Mouse (Mus musculus) forebrain, embryonic 16.5 days (tissue): Measurements from ENCODE around the gene Gm17660. TPM values are rescaled to one million over a fixed set of nuclear protein-coding genes. Genes with fewer than 3 reads are reported as not detected.

ENCODE experiments used
- ATAC-seq: fragments of 200-750 bp; cut with Nextera tagmentation; 2 replicates; pipeline ENCODE4 v1.8.0; 2017; ENCODE audit warnings: mild to moderate bottlenecking, moderate library complexity
- H3K27ac ChIP-seq: fragments of 300-500 bp; sonication (generic); 2 replicates; pipeline ENCODE4 v1.5.1; 2014; ENCODE audit warnings: low read length, control low read depth
- H3K27me3 ChIP-seq: fragments of 300-500 bp; sonication (generic); replicated peaks from 2 replicates; pipeline ENCODE4 v1.6.1; 2014; ENCODE audit warnings: low read length; ENCODE audit not compliant: control insufficient read depth, insufficient read depth
- H3K36me3 ChIP-seq: fragments of 300-500 bp; sonication (generic); 2 replicates; pipeline ENCODE4 v1.6.1; 2014; ENCODE audit not compliant: control insufficient read depth, insufficient read depth
- H3K4me1 ChIP-seq: fragments of 300-500 bp; sonication (generic); replicated peaks from 2 replicates; pipeline ENCODE4 v1.6.1; 2014; ENCODE audit warnings: low read length; ENCODE audit not compliant: control insufficient read depth, insufficient read depth
- H3K4me2 ChIP-seq: fragments of 300-500 bp; sonication (generic); 2 replicates; pipeline ENCODE4 v1.6.1; 2014; ENCODE audit warnings: mild to moderate bottlenecking, low read length, control low read depth
- H3K4me3 ChIP-seq: fragments of 300-500 bp; sonication (generic); replicated peaks from 2 replicates; pipeline ENCODE4 v1.5.1; 2014; ENCODE audit warnings: mild to moderate bottlenecking, low read length, control low read depth
- H3K9ac ChIP-seq: fragments of 300-500 bp; sonication (generic); replicated peaks from 2 replicates; pipeline ENCODE4 v1.6.1; 2014; ENCODE audit warnings: low read depth, low read length, control low read depth
- H3K9me3 ChIP-seq: fragments of 300-500 bp; sonication (generic); 2 replicates; pipeline ENCODE4 v1.6.1; 2016; ENCODE audit warnings: low read length; ENCODE audit not compliant: control insufficient read depth
- WGBS: fragments of 180-500 bp; shearing (Covaris S2); extraction: QIAGEN DNeasy Blood & Tissue Kit; methylation state at CpG from one replicate; pipeline ENCODE4 v1.1.7; 2014; 5-methylcytosine and 5-hydroxymethylcytosine counted together
- polyA plus RNA-seq: library from polyadenylated mRNA; unstranded; fragments of >200 nt; fragmentation: Nextera tagmentation; extraction: Ambion mirVana; gene quantifications from 2 replicates; pipeline ENCODE4 v1.2.1, GENCODE M21; 2015

The Gm17660 gene
- polyA plus RNA-seq, 1 experiment from 2014 or later: not detected

- Histone ChIP-seq H3K27ac (no peak overlapping the region), H3K4me1 (peaks cover 3% of the 10 kb centered on the region; the same call in 1 of the 2 replicates), H3K27me3 (no peaks in the 10 kb centered on the region), H3K9me3 (no peaks in the 10 kb centered on the region), H3K4me3 (no peak overlapping the region), H3K4me2 (no peak overlapping the region), H3K36me3 (0 out of 2 replicates have a peak, but pooled peaks cover 2% of the 10 kb centered on the region), H3K9ac (no peak overlapping the region)
- WGBS: 83% methylated on average over 7 of the region's 7 CpGs
- ATAC-seq: no peak
These were observed 8.7 kb downstream of the Gm17660 start for GRCm38 (mm10) chr5:104068751-104069150.

DNA sequence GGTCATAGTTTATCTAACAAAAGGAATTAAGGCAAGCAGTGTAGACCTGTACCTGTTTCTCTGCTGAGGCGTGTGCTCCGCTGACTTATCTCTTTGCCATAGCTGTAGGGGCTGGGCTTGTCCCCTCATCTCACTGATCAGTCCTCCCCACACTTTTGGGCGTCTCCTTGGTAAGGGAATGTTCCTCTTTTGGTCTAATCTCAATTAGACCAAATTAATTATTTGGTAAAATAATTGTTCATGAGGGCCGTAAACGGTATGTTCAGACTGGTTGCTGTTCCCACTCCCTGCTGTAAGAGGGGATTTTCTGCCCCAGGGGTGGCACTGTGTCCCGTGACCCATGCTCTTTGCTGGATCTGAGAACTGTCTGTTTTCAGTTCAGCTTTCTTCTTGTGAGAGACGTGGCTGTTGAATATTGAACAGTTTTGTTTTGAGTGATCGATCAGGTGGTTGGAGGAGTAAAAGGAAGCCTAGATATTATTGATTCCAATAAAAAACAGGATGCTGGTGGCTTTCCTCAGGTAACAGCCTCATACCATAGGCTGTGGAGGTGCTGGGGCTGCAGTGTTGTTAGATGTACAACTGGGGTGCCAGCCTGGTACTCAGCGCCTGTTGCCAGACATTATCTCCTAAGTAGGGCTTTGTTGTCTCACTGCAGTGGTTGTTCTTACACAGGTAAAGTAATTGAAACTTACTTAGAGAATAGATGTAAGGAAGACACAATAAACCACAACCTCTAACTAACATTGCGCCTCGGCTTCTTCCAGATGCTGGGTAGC is 14.4 kb downstream of the Gm17660 start:
- Histone ChIP-seq H3K9me3 (no peaks in the 10 kb centered on the region), H3K4me2 (no peak overlapping the region), H3K4me1 (no peaks in the 10 kb centered on the region), H3K27me3 (no peaks in the 10 kb centered on the region), H3K4me3 (no peak overlapping the region), H3K27ac (no peak overlapping the region), H3K36me3 (peaks cover 8% of the 10 kb centered on the region), H3K9ac (no peak overlapping the region)
- WGBS: 83% methylated on average over 11 of the region's 11 CpGs
- no peak for ATAC-seq

- no peak overlapping the region for H3K4me2 ChIP-seq
- no peak overlapping the region for H3K4me3 ChIP-seq
- ATAC-seq: no peak
- 80% methylated on average over 13 of the region's 13 CpGs for WGBS
- H3K9me3 ChIP-seq: no peaks in the 10 kb centered on the region
- H3K4me1 ChIP-seq: no peaks in the 10 kb centered on the region
- H3K27me3 ChIP-seq: no peaks in the 10 kb centered on the region
- no peak overlapping the region for H3K27ac ChIP-seq
- no peak overlapping the region for H3K9ac ChIP-seq
- H3K36me3 ChIP-seq: peaks cover 8% of the 10 kb centered on the region
These were observed 15.3 kb downstream of the Gm17660 start for GRCm38 (mm10) chr5:104061936-104062772.

GRCm38 (mm10) chr5:104060429-104060828 is 17.0 kb downstream of the Gm17660 start:
- H3K9ac ChIP-seq: no peak overlapping the region
- 79% methylated on average over 5 of the region's 5 CpGs for WGBS
- no peaks in the 10 kb centered on the region for H3K9me3 ChIP-seq
- H3K27me3 ChIP-seq: no peaks in the 10 kb centered on the region
- peaks cover 8% of the 10 kb centered on the region for H3K36me3 ChIP-seq
- H3K4me3 ChIP-seq: no peak overlapping the region
- H3K27ac ChIP-seq: no peak overlapping the region
- H3K4me1 ChIP-seq: no peaks in the 10 kb centered on the region
- no peak for ATAC-seq
- H3K4me2 ChIP-seq: no peak overlapping the region

DNA sequence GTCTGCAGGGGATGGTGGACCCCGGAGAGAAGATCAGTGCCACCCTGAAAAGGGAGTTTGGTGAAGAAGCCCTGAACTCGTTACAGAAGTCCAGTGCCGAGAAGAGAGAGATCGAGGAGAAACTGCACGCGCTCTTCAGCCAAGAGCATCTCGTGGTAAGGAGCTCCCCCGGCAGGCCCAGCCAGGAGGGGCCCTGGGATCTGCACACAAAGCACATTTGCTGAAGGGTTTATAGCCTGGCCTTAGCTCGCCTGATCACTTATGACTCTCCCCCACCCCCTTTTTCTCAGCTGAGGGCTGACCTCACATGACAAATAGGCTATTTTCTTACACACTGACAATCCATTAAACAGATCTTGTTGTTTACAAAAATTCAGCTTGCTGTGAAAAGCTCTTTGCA is 17.8 kb downstream of the Gm17660 start:
- WGBS: 79% methylated on average over 9 of the region's 9 CpGs
- Histone ChIP-seq H3K27ac (no peak overlapping the region), H3K4me3 (no peak overlapping the region), H3K4me2 (no peak overlapping the region), H3K9me3 (no peaks in the 10 kb centered on the region), H3K9ac (no peak overlapping the region), H3K36me3 (peaks cover 7% of the 10 kb centered on the region), H3K27me3 (no peaks in the 10 kb centered on the region), H3K4me1 (no peaks in the 10 kb centered on the region)
- no peak for ATAC-seq

GRCm38 (mm10) chr5:104058021-104058420 is 19.4 kb downstream of the Gm17660 start:
- Histone ChIP-seq H3K27me3 (no peaks in the 10 kb centered on the region), H3K4me3 (no peak overlapping the region), H3K36me3 (peaks cover 7% of the 10 kb centered on the region), H3K4me2 (no peak overlapping the region), H3K4me1 (no peaks in the 10 kb centered on the region), H3K9ac (no peak overlapping the region), H3K27ac (no peak overlapping the region), H3K9me3 (no peaks in the 10 kb centered on the region)
- WGBS: 65% methylated on average over 15 of the region's 15 CpGs
- ATAC-seq: no peak

GRCm38 (mm10) chr5:104056295-104056694 is 21.1 kb downstream of the Gm17660 start:
- H3K27me3 ChIP-seq: no peaks in the 10 kb centered on the region
- no peak for ATAC-seq
- no peaks in the 10 kb centered on the region for H3K4me1 ChIP-seq
- no peak overlapping the region for H3K27ac ChIP-seq
- H3K4me2 ChIP-seq: no peak overlapping the region
- no peaks in the 10 kb centered on the region for H3K9me3 ChIP-seq
- H3K36me3 ChIP-seq: peaks cover 3% of the 10 kb centered on the region
- no peak overlapping the region for H3K4me3 ChIP-seq
- H3K9ac ChIP-seq: no peak overlapping the region
- 79% methylated on average over 7 of the region's 7 CpGs for WGBS

DNA sequence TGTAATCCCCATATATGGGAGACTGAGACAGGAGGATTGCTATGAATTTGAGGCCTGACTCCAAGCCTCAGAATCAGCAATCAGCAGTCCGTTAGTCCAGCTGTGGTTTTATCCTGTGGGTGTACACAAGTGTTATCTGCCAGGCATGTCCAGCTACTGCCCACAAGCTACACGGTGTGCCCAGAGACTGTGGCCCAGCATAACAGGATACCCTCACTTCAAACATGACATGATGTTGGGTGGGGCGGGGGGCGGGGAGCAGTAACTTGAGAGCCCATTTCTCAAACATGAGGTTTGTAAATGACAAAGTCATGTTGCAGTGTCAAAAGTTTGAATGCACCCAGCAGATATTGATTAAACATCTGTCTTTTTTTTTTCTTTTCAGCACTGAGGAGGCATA is 21.6 kb downstream of the Gm17660 start:
- 93% methylated on average over 4 of the region's 4 CpGs for WGBS
- Histone ChIP-seq H3K27me3 (no peaks in the 10 kb centered on the region), H3K4me2 (no peak overlapping the region), H3K9ac (no peak overlapping the region), H3K9me3 (no peaks in the 10 kb centered on the region), H3K4me3 (no peak overlapping the region), H3K4me1 (no peaks in the 10 kb centered on the region), H3K36me3 (peaks cover 7% of the 10 kb centered on the region), H3K27ac (no peak overlapping the region)
- ATAC-seq: no peak

DNA sequence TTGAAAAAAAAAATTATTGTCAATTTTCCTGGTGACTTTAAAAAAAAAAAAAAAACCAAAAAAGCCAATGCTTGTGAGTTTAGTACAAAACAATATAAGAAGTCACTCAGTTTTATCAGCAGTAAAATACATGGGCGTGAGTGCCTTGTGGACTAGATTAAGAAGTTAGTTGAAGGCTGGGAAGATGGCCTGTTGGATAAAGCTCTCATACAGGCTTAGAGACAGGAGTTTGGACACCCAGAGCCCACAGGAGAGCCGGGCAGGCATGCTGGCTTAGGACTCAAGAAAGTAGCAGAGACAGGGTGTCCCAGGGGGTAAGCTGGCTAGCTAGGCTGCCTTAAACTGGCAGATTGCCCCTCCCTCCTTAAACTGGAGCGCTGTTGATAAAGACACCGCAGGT is 22.5 kb downstream of the Gm17660 start:
- H3K4me1 ChIP-seq: no peaks in the 10 kb centered on the region
- no peak overlapping the region for H3K4me2 ChIP-seq
- H3K4me3 ChIP-seq: no peak overlapping the region
- H3K9me3 ChIP-seq: no peaks in the 10 kb centered on the region
- H3K9ac ChIP-seq: no peak overlapping the region
- H3K36me3 ChIP-seq: peaks cover 11% of the 10 kb centered on the region
- WGBS: 96% methylated on average over 4 of the region's 4 CpGs
- no peaks in the 10 kb centered on the region for H3K27me3 ChIP-seq
- H3K27ac ChIP-seq: no peak overlapping the region
- no peak for ATAC-seq
